Comparison of ENCODE assay signal across 8 mouse cellular contexts in genomic region chr14:121365991-121366728, GRCm38 (mm10). TPM values are rescaled to one million over a fixed set of nuclear protein-coding genes. Genes with fewer than 3 reads are reported as not detected.
DNase-seq lines count a peak whose midpoint lies in the region; ATAC-seq lines count a peak whose summit lies in the region.

No protein-coding gene starts in this region.

- H3K36me3 ChIP-seq in heart, embryonic 12.5 days = no peaks in the 10 kb centered on the region
- H3K36me3 ChIP-seq in limb, embryonic 13.5 days = peaks cover 17% of the 10 kb centered on the region

- H3K27ac ChIP-seq in heart, embryonic 12.5 days (ENCODE audit: poor library complexity, severe bottlenecking) = peak overlapping the region; percentile 86
- H3K27ac ChIP-seq in limb, embryonic 13.5 days = no peak overlapping the region

- H3K4me3 ChIP-seq in heart, embryonic 12.5 days = no peak overlapping the region
- no peak overlapping the region for H3K4me3 ChIP-seq in limb, embryonic 13.5 days

- H3K9ac ChIP-seq in heart, embryonic 12.5 days = peak overlapping the region; percentile 44
- peak overlapping the region; percentile 25; the same call in 1 of the 2 replicates for H3K9ac ChIP-seq in limb, embryonic 13.5 days

- peak overlapping the region; percentile 54 for H3K4me2 ChIP-seq in heart, embryonic 12.5 days
- H3K4me2 ChIP-seq in limb, embryonic 13.5 days (replicated peaks) = no peak overlapping the region; the same call in 1 of the 2 replicates

- peaks cover 90% of the 10 kb centered on the region for H3K4me1 ChIP-seq in heart, embryonic 12.5 days (replicated peaks)
- H3K4me1 ChIP-seq in limb, embryonic 13.5 days = peaks cover 75% of the 10 kb centered on the region

- WGBS in heart, embryonic 12.5 days = 50% methylated on average over 17 of the region's 17 CpGs
- 64% methylated on average over 17 of the region's 17 CpGs for WGBS in limb, embryonic 13.5 days

- peak; percentile 76 for ATAC-seq in heart, embryonic 12.5 days (ENCODE audit: insufficient number of reproducible peaks, low FRiP score)
- ATAC-seq in common myeloid progenitor, adult 5-6 weeks (replicated peaks; ENCODE audit: low read depth, poor library complexity, severe bottlenecking) = peak; percentile 39
- ATAC-seq in limb, embryonic 13.5 days (ENCODE audit: low FRiP score, low read depth) = no peak

- no peaks in the 10 kb centered on the region for H3K27me3 ChIP-seq in heart, embryonic 12.5 days (replicated peaks)
- no peaks in the 10 kb centered on the region for H3K27me3 ChIP-seq in limb, embryonic 13.5 days

- DNase-seq in heart, postnatal 10 days = no peak
- DNase-seq in spleen, adult 18-20 months = peak; percentile 72 to 83
- DNase-seq in left cerebral cortex, adult 11 months (ENCODE audit: low spot score) = no peak
- no peak for DNase-seq in urinary bladder, adult 18-20 months (ENCODE audit: low spot score in 2 of 2)
- DNase-seq in cerebellum, postnatal 25 days = no peak

- intact Hi-C loops in heart, postnatal 10 days (cut with DNase I) = no loop called here

- no peaks in the 10 kb centered on the region for H3K9me3 ChIP-seq in heart, embryonic 12.5 days (replicated peaks)
- H3K9me3 ChIP-seq in limb, embryonic 13.5 days = no peaks in the 10 kb centered on the region

RNA-seq across cellular contexts. Expression of gene Stk24, which starts 13.7 kb away (rescaled TPM):
- polyA plus RNA-seq in heart, embryonic 12.5 days (2016; fragmentation: Nextera tagmentation; extraction: Ambion mirVana) = 52.9 and 55.6 TPM in 2 replicates
- total RNA-seq in heart, postnatal 10 days (2021) = 10 to 100 TPM; 86.3 to 96.3 TPM
- total RNA-seq in common myeloid progenitor, adult 5-6 weeks (2017) = 79.8 and 100 TPM in 2 replicates
- 34.5 and 35.1 TPM in 2 replicates for polyA plus RNA-seq in limb, embryonic 13.5 days (2015; fragmentation: Nextera tagmentation; extraction: Ambion mirVana)

Comparison
In these comparisons a context has a peak if more than half of its experiments do, and no peak if none do; other contexts are left out.
1. DNase-seq: peak in spleen, adult 18-20 months (2 of 2); none in heart, postnatal 10 days (0 of 2), left cerebral cortex, adult 11 months (single experiment), urinary bladder, adult 18-20 months (0 of 2) and cerebellum, postnatal 25 days (0 of 2).